Mouse (Mus musculus) fibroblast of lung, adult 2 months (primary cell): ENCODE measurements at regions not wholly inside any gene's neighbourhood (a gene's known extent, or its start where the extent isn't known, plus 50 kb on each side); places are given as distances from the start of the nearest gene placed in this dataset.

ENCODE experiments used
- DNase-seq: peaks from one replicate; pipeline ENCODE4 v3.0.0-alpha.2; 2011; ENCODE audit warnings: low read depth

DNA sequence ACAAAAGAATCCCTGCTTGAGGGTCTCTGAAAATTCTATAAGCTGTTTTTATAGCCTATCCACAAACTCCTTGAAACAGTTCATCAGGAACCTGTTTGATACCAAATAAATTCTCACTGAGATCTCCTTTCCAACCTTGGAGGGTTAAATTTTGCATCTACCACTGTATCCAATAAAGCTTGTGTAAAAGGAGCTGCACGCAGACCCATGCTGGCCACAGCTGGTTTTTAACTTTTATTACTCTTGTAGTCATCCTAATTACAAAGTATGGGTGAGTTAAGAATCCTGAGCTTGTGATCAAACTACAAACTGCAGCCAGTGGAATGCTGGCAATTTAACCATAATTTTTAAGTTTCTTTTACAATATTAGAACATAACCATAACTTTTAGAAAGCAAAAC is 59.0 kb upstream of the Ell2 start:
- DNase-seq: no peak

DNA sequence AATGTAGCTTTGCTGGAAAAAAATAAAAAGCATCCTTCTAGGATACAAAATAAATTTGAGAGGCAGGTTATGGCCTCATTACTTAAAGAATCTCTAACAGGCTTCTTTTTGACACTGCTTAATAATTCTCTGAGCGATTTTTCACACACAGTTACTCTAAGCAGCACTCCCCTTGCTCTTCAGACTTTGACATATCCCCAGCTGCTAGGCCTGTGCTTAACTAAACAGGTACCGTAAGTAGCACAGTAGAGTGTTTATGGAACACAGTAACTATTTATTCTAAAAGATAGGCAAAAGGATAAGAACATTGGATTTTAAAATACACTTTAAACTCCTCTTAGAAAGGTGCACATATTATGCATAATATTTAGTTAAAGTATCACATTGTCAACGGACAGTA is 54.6 kb upstream of the Ell2 start:
- no peak for DNase-seq

DNA sequence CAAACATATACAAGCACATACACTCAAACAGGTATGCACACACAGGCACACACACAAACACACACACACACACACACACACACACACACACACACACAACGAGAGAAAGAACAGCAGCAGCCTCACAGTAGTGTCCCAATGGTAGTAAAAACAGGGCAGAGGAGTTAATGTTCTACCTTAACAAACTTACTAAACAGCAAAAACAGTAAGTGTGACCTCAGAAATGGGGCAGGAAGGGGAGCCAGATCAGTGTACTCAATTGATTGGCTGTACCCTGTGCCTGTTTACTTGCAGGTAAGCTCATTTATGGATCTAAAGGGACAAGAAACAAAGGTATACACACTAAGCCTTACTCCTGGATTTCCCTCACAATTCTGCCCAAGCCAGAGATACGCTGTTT is 53.6 kb upstream of the Ell2 start:
- DNase-seq: no peak
